Mouse (Mus musculus) ES-E14 (cell line): ENCODE data around the gene Parvb.

Source experiments
- CHD2 ChIP-seq: IDR thresholded peaks from 2 replicates; pipeline ENCODE4 v1.6.1; 2014; ENCODE audit warnings: mild to moderate bottlenecking, low read depth, low read length, inconsistent platforms
- HCFC1 ChIP-seq: IDR thresholded peaks from 2 replicates; pipeline ENCODE4 v1.6.1; 2012; ENCODE audit warnings: low read length, inconsistent platforms, borderline replicate concordance; ENCODE audit not compliant: insufficient read depth
- ZNF384 ChIP-seq: IDR thresholded peaks from 2 replicates; pipeline ENCODE4 v1.6.1; 2012; ENCODE audit warnings: low read depth, low read length, inconsistent platforms

DNA sequence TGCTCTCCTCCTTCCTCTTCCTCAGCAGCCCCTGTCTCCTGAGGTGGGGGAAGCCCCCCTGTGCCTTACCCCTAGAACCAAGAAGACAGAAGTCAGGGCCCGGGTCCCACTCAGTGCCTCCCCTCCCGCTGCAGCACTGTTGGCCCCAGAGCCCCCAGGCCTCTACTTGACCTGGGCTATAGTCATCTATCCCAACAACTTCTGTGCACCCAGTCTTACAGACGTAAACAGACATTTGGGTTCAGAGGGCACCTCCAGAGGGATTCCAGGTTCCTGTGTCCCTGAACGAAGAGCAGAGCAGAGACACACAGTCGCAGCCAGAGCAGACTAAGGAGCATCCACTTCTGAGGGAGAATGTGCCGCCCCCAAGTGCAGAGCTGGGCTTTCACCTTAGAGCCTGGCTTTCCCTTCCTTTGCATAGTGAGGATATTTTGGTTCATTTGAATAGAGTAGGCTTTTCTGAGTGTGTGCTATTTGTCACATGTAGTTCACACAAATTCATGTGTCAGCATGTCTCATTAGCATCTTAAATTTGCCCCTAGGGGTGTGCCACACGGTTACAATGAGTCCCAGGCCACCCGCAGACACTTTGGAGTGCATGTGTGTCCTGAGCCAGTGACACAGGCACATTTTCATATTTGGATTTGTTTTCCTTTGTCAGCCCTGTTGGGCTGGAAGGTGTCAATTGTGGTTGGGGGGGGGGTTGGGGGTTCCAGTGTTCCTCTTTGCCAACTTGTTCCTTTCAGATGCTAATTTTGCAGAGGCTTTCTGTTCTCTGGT lies 70.0 kb downstream of the Parvb start:
- TF ChIP-seq CHD2 (no peak), ZNF384 (no peak), HCFC1 (no peak)
